Mouse (Mus musculus) kidney, postnatal 0 days (tissue): ENCODE results near the gene Kcnb1. TPM values are rescaled to one million over a fixed set of nuclear protein-coding genes. Genes with fewer than 3 reads are reported as not detected.
"Not testable (repeated sequence)": the region's sequence is repeated elsewhere in the genome, so short reads cannot be mapped to it uniquely, and the experiment has no call there.

Source experiments
- ATAC-seq: fragments of 200-750 bp; cut with Nextera tagmentation; replicated peaks from 2 replicates; pipeline ENCODE4 v1.8.0; 2017; ENCODE audit warnings: low read depth, moderate number of reproducible peaks, moderate TSS enrichment, moderate library complexity; ENCODE audit not compliant: low FRiP score
- DNase-seq: peaks from one replicate; pipeline ENCODE4 v3.0.0-alpha.2; 2016; ENCODE audit warnings: low spot score
- H3K27ac ChIP-seq: fragments of 300-500 bp; sonication (generic); 2 replicates; pipeline ENCODE4 v1.5.1; 2014; ENCODE audit warnings: mild to moderate bottlenecking
- H3K27me3 ChIP-seq: fragments of 300-500 bp; sonication (generic); 2 replicates; pipeline ENCODE4 v1.6.1; 2014; ENCODE audit warnings: low read length, mixed read lengths; ENCODE audit not compliant: insufficient read depth
- H3K36me3 ChIP-seq: fragments of 300-500 bp; sonication (generic); 2 replicates; pipeline ENCODE4 v1.6.1; 2014; ENCODE audit warnings: low read length, mixed read lengths; ENCODE audit not compliant: insufficient read depth
- H3K4me1 ChIP-seq: fragments of 300-500 bp; sonication (generic); replicated peaks from 2 replicates; pipeline ENCODE4 v1.6.1; 2014; ENCODE audit warnings: antibody characterized with exemption, low read length, mixed read lengths; ENCODE audit not compliant: insufficient read depth
- H3K4me2 ChIP-seq: fragments of 300-500 bp; sonication (generic); 2 replicates; pipeline ENCODE4 v1.6.1; 2014; ENCODE audit warnings: mild to moderate bottlenecking, low read length, moderate library complexity, mixed read lengths
- H3K4me3 ChIP-seq: fragments of 300-500 bp; sonication (generic); replicated peaks from 2 replicates; pipeline ENCODE4 v1.5.1; 2014; ENCODE audit warnings: low read depth, low read length
- H3K9ac ChIP-seq: fragments of 300-500 bp; sonication (generic); 2 replicates; pipeline ENCODE4 v1.6.1; 2014; ENCODE audit warnings: low read depth, low read length
- H3K9me3 ChIP-seq: fragments of 300-500 bp; sonication (generic); replicated peaks from 2 replicates; pipeline ENCODE4 v1.6.1; 2016; ENCODE audit warnings: low read length, inconsistent platforms, mixed read lengths
- CTCF ChIP-seq: IDR thresholded peaks from 2 replicates; pipeline ENCODE4 v1.5.1; 2016; ENCODE audit warnings: antibody characterized with exemption, low read depth, mild to moderate bottlenecking, moderate library complexity
- WGBS: fragments of 180-500 bp; shearing (Covaris S2); extraction: QIAGEN DNeasy Blood & Tissue Kit; methylation state at CpG from one replicate; pipeline ENCODE4 v1.1.7; 2014; 5-methylcytosine and 5-hydroxymethylcytosine counted together
- polyA plus RNA-seq: library from polyadenylated mRNA; unstranded; fragments of >200 nt; fragmentation: Nextera tagmentation; extraction: Ambion mirVana; gene quantifications from 2 replicates; pipeline ENCODE4 v1.2.1, GENCODE M21; 2015

Gene Kcnb1
- polyA plus RNA-seq, 1 experiment from 2014 or later: 1.4 TPM

- H3K36me3 ChIP-seq: no peaks in the 10 kb centered on the region
- no peak overlapping the region for H3K27ac ChIP-seq
- H3K4me2 ChIP-seq: no peak overlapping the region
- no peak overlapping the region for H3K9ac ChIP-seq
- 88% methylated on average over 3 of the region's 3 CpGs for WGBS
- no peak overlapping the region for H3K4me3 ChIP-seq
- no peaks in the 10 kb centered on the region for H3K9me3 ChIP-seq
- no peaks in the 10 kb centered on the region for H3K4me1 ChIP-seq
- no peaks in the 10 kb centered on the region for H3K27me3 ChIP-seq
- DNase-seq: no peak
- no peak for TF ChIP-seq CTCF
- ATAC-seq: no peak
These were observed 22.1 kb upstream of the Kcnb1 start for GRCm38 (mm10) chr2:167212089-167212488.

DNA sequence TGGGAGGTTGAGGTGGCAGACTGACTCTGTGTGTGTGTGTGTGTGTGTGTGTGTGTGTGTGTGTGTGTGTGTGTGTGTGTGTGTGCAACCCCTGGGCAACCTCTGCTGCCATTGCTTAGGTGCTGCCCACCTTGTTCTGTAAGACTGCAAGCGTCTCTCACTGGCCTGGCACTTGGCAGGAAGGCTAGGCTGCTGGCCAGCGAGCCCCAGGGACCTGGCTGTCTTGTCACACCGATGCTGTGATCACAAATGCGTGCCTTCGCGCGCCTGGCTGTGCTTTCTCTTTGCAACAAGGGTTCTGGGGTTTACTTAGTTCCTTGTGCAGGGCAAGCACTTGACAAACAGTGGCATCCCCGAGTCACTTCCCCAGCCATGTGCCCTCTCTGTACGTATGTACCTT is 19.9 kb upstream of the Kcnb1 start:
- no peak overlapping the region for H3K4me3 ChIP-seq
- no peaks in the 10 kb centered on the region; the same call in 1 of the 2 replicates for H3K4me1 ChIP-seq
- DNase-seq (no peak), ATAC-seq (no peak)
- no peak overlapping the region for H3K27ac ChIP-seq
- no peaks in the 10 kb centered on the region for H3K9me3 ChIP-seq
- no peak overlapping the region for H3K9ac ChIP-seq
- TF ChIP-seq CTCF: no peak
- H3K27me3 ChIP-seq: no peaks in the 10 kb centered on the region
- H3K4me2 ChIP-seq: no peak overlapping the region
- H3K36me3 ChIP-seq: no peaks in the 10 kb centered on the region
- 60% methylated on average over 9 of the region's 9 CpGs for WGBS

DNA sequence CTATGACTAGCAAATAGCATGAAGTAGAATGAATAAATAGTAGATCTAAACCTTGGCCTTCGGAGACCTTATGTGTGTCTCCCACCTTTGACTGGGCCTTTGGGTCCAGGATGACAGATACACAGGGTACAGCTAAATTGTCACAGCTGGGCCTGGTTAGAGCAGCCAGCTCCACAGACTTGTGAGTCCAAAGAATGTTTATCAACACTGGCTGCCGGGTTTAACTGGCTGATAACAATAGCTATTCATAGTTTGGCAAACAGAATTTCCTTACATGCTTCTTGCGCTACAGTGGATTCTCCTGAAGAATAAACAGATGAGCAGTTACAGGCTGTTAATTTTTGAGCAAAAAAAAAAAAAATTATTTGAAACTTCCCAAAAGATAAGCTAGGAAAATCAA is 19.0 kb upstream of the Kcnb1 start:
- H3K27me3 ChIP-seq: no peaks in the 10 kb centered on the region
- DNase-seq (no peak), ATAC-seq (no peak)
- H3K4me2 ChIP-seq: no peak overlapping the region
- no peaks in the 10 kb centered on the region for H3K36me3 ChIP-seq
- no peak overlapping the region for H3K4me3 ChIP-seq
- no peaks in the 10 kb centered on the region for H3K9me3 ChIP-seq
- H3K9ac ChIP-seq: no peak overlapping the region
- TF ChIP-seq CTCF: no peak
- no peak overlapping the region for H3K27ac ChIP-seq
- H3K4me1 ChIP-seq: no peaks in the 10 kb centered on the region; the same call in 1 of the 2 replicates
- 75% methylated on average over 3 of the region's 3 CpGs for WGBS

DNA sequence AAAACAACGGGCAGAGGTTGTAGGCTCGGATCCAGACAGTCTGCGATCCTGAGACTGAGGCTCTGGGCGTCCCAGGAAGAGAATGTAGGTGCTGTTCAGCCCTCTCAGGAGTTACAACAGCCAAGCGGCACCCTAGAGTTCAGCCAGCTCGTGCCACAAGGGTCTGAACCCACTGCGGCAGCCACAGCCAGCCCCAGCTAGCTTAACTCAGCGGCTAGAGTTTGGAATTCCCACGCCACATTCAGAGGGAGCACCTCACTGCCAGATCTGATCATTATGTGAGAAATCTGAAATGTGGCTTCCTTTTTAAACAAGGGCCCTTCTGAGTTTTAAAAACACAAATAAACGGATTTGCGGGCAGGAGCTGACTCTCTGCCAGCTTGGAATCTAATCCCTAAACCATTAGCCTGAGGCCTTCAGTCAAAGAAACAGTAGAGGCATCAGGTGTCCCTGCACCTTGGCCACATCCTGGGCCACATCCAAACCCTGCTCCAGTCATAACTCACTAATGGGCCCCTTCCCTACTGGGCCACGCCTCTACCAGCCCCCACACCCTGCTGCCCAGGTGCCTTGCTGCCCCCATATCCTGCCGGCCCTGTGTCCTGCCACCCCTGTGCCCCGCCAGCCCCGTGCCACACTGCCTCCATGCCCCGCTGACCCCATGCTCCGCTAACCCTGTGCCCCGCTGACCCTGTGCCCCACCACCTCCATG is 16.1 kb upstream of the Kcnb1 start:
- Histone ChIP-seq H3K9ac (no peak overlapping the region), H3K4me2 (no peak overlapping the region), H3K27me3 (no peaks in the 10 kb centered on the region), H3K4me3 (no peak overlapping the region), H3K36me3 (no peaks in the 10 kb centered on the region), H3K4me1 (no peaks in the 10 kb centered on the region; the same call in 1 of the 2 replicates), H3K27ac (no peak overlapping the region), H3K9me3 (no peaks in the 10 kb centered on the region)
- WGBS: 55% methylated on average over 18 of the region's 18 CpGs
- ATAC-seq: peak; percentile 43; the same call in 1 of the 2 replicates
- no peak for DNase-seq
- TF ChIP-seq CTCF: no peak

DNA sequence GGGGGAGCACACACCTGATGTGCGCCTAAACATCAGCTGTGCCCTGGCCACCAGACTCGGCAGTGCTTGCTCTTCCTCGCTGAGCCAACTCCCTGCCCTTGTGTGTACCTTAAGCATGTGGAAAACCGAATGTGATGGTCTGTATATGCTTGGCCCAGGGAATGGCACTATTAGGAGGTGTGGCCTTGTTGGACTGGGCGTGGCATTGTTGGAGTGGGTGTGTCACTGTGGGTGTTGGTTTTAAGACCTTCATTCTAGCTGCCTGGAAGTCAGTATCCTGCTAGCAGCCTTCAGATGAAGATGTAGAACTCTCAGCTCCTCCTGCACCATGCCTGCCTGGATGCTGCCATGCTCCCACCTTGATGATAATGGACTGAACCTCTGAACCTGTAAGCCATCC is 14.7 kb upstream of the Kcnb1 start:
- not testable (repeated sequence) for H3K9ac ChIP-seq, H3K9me3 ChIP-seq, H3K4me2 ChIP-seq, H3K4me1 ChIP-seq, ATAC-seq, H3K27me3 ChIP-seq, DNase-seq, H3K36me3 ChIP-seq, H3K27ac ChIP-seq, H3K4me3 ChIP-seq
- 82% methylated on average over 5 of the region's 5 CpGs for WGBS

GRCm38 (mm10) chr2:167203505-167204166 is 13.7 kb upstream of the Kcnb1 start:
- peak; percentile 62 for TF ChIP-seq CTCF
- no peak overlapping the region for H3K4me3 ChIP-seq
- no peak overlapping the region for H3K9ac ChIP-seq
- ATAC-seq: no peak
- H3K27me3 ChIP-seq: no peaks in the 10 kb centered on the region
- H3K9me3 ChIP-seq: no peaks in the 10 kb centered on the region
- no peaks in the 10 kb centered on the region for H3K36me3 ChIP-seq
- H3K4me2 ChIP-seq: no peak overlapping the region
- H3K27ac ChIP-seq: no peak overlapping the region
- H3K4me1 ChIP-seq: no peaks in the 10 kb centered on the region; the same call in 1 of the 2 replicates
- WGBS: 65% methylated on average over 7 of the region's 7 CpGs
- DNase-seq: no peak
